Mouse (Mus musculus) midbrain, embryonic 14.5 days (tissue): ENCODE measurements around the gene Art5. TPM values are rescaled to one million over a fixed set of nuclear protein-coding genes. Genes with fewer than 3 reads are reported as not detected.
"Not testable (repeated sequence)": the region's sequence is repeated elsewhere in the genome, so short reads cannot be mapped to it uniquely, and the experiment has no call there.

ENCODE experiments used
- ATAC-seq: fragments of 200-750 bp; cut with Nextera tagmentation; 2 replicates; pipeline ENCODE4 v1.8.0; 2017; ENCODE audit warnings: moderate number of reproducible peaks, moderate library complexity; ENCODE audit not compliant: low FRiP score, low TSS enrichment
- DNase-seq: peaks from one replicate; pipeline ENCODE4 v3.0.0-alpha.2; 2015
- H3K27ac ChIP-seq: fragments of 300-500 bp; sonication (generic); replicated peaks from 2 replicates; pipeline ENCODE4 v1.5.1; 2014; ENCODE audit warnings: mild to moderate bottlenecking, low read depth, low read length, moderate library complexity
- H3K27me3 ChIP-seq: fragments of 300-500 bp; sonication (generic); 2 replicates; pipeline ENCODE4 v1.6.1; 2014; ENCODE audit warnings: low read length, control low read depth, mixed read lengths; ENCODE audit not compliant: control insufficient read depth, insufficient read depth
- H3K36me3 ChIP-seq: fragments of 300-500 bp; sonication (generic); 2 replicates; pipeline ENCODE4 v1.6.1; 2014; ENCODE audit warnings: low read length, control low read depth; ENCODE audit not compliant: control insufficient read depth, insufficient read depth
- H3K4me1 ChIP-seq: fragments of 300-500 bp; sonication (generic); 2 replicates; pipeline ENCODE4 v1.6.1; 2014; ENCODE audit warnings: mild to moderate bottlenecking, antibody characterized with exemption, low read length, control low read depth; ENCODE audit not compliant: control insufficient read depth, insufficient read depth
- H3K4me2 ChIP-seq: fragments of 300-500 bp; sonication (generic); 2 replicates; pipeline ENCODE4 v1.6.1; 2014; ENCODE audit warnings: mild to moderate bottlenecking, low read length, moderate library complexity
- H3K4me3 ChIP-seq: fragments of 300-500 bp; sonication (generic); replicated peaks from 2 replicates; pipeline ENCODE4 v1.5.1; 2014; ENCODE audit warnings: low read depth, low read length
- H3K9ac ChIP-seq: fragments of 300-500 bp; sonication (generic); replicated peaks from 2 replicates; pipeline ENCODE4 v1.6.1; 2014; ENCODE audit warnings: mild to moderate bottlenecking, low read length, moderate library complexity
- H3K9me3 ChIP-seq: fragments of 300-500 bp; sonication (generic); 2 replicates; pipeline ENCODE4 v1.6.1; 2016; ENCODE audit warnings: low read length, control low read depth, mixed read lengths; ENCODE audit not compliant: control insufficient read depth
- WGBS: fragments of 180-500 bp; shearing (Covaris S2); extraction: QIAGEN DNeasy Blood & Tissue Kit; methylation state at CpG from one replicate; pipeline ENCODE4 v1.1.7; 2014; 5-methylcytosine and 5-hydroxymethylcytosine counted together
- polyA plus RNA-seq: library from polyadenylated mRNA; unstranded; fragments of >200 nt; fragmentation: Nextera tagmentation; extraction: Ambion mirVana; gene quantifications from 2 replicates; pipeline ENCODE4 v1.2.1, GENCODE M21; 2014

Art5 gene
- polyA plus RNA-seq, 1 experiment from 2014 or later: 0.24 TPM

DNA sequence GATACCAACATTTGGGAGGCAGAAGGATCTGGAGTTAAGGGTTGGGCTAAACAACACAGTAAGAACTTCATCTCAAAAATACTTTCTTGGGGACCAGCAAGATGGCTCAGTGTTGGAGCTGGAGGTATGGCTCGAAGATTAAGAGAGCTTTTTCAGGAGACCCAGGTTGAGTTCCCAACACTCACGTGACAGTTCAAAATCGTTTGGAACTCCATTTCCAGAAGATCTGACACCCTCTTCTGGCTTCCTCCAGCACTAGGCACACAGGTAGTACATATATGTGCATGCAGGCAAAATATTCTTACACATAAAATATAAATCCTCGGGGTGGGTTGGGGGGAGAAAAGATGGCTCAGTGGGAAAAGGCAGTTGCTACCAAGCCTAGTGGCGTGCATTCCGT is 42.9 kb downstream of the Art5 start:
- peak overlapping the region; percentile 50; the same call in 1 of the 2 replicates for H3K9ac ChIP-seq
- peak overlapping the region; percentile 62 for H3K4me3 ChIP-seq
- H3K36me3 ChIP-seq: peaks cover 3% of the 10 kb centered on the region
- peak overlapping the region; percentile 75 for H3K4me2 ChIP-seq
- H3K9me3 ChIP-seq: no peaks in the 10 kb centered on the region
- no peak overlapping the region for H3K27ac ChIP-seq
- H3K27me3 ChIP-seq: no peaks in the 10 kb centered on the region
- H3K4me1 ChIP-seq: peaks cover 15% of the 10 kb centered on the region
- 82% methylated on average over 6 of the region's 6 CpGs for WGBS
- no peak for ATAC-seq
- no peak for DNase-seq

DNA sequence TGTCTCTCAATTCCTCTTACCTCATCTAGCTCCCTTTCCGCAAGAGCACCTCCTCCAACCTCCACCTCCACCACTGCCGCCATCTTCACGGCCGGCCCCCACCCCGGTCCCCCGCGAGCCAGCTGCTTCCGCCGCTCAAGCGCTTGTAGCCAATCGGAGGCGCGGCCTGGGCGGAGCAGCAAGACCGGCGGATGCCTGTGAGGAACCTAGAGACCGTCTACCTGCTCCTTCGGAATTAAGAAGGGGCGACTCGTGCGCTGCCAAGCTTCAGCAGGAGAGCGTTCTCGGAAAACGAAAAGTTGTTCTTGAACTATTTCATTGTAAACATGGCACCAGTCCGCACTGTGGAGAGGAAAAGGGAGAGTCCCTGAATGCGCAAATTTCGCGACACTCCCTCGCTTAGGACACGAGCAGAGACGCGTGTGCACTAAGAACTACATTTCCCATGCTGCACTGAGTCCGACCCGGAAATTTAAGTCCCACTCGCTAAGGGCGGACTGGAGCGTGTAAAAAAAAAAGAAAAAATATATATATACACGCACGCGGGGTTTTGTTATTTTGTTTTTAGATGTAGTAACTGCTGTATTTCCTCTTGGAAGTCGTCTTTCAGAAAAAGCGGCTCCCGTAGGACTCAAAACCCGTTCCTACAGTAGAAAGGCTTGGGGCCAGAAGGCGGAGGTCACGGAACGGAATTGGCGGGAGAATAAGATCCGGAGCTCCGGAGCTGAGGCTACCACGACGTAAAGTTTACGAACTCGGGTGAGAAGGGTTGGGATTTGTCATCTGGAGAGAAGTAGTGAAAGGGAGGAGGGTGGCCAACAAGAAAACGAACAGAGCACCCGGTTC is 44.0 kb downstream of the Art5 start, which contains the start of the genes Rnf121, Xndc1 and Xntrpc:
TSS of gene Rnf121 (minus strand) at position 424 of the 846 bp plus-strand sequence.
TSS of gene Xndc1 (plus strand) at position 466 of the 846 bp plus-strand sequence.
TSS of gene Xntrpc (plus strand) at position 668 of the 846 bp plus-strand sequence.
- H3K4me2 ChIP-seq: peak within 1 kb of the TSS; percentile 75
- peak; percentile 96 for DNase-seq
- no peaks in the 10 kb centered on the region for H3K27me3 ChIP-seq
- H3K4me1 ChIP-seq: peaks cover 15% of the 10 kb centered on the region
- H3K9me3 ChIP-seq: no peaks in the 10 kb centered on the region
- H3K36me3 ChIP-seq: 0 out of 2 replicates have a peak, but pooled peaks cover 2% of the 10 kb centered on the region
- peak; percentile 99 for ATAC-seq
- under 1% methylated on average over 56 of the region's 56 CpGs for WGBS
- H3K4me3 ChIP-seq: peak within 1 kb of the TSS; percentile 62
- H3K9ac ChIP-seq: peak within 1 kb of the TSS; percentile 73
- H3K27ac ChIP-seq: peak within 1 kb of the TSS; percentile 83

DNA sequence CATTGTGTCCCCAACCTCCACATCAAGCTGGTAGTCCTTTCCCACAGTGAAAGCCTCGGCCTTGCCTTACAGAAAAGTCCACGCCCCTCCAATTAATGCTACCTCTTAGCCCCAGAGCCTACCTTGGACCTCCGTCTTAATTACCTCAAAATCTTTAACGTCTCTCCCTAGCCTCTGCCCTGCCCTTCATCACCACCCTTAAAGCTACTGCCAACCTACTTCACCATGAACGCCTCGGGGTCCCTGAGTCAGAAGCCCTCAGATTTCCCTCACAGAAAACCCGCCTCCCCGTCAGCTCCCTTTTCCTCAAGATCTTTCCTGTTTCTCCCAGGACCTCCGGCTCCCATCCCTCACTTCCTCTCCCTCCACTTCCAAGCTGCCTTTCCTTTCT is 44.6 kb downstream of the Art5 start:
- WGBS: under 1% methylated on average over 9 of the region's 9 CpGs

DNA sequence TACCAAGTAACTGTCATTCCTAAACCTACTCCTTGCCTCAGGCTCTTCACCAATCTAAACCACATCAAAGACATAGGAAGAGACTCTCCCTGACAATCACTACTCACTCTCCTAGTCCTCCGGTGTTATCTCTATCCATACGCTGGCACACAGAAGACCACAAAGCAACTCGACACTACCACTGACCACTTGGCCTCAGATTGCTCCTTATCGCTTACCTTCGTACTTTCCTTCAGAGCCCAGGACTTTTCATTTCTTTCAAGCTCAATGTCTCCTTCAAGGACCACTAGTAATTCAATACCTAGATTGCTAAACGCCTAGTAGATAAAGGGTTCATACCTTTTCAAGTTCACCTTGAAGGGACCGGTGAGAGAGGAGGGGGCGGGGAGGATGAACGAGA is 45.4 kb downstream of the Art5 start:
- DNase-seq (no peak), ATAC-seq (no peak)
- H3K36me3 ChIP-seq: peaks cover 12% of the 10 kb centered on the region; the same call in 1 of the 2 replicates

More for the DNA sequence above, 44.6 kb downstream of the Art5 start:
- Histone ChIP-seq H3K4me1 (peaks cover 15% of the 10 kb centered on the region), H3K36me3 (0 out of 2 replicates have a peak, but pooled peaks cover 5% of the 10 kb centered on the region), H3K27me3 (no peaks in the 10 kb centered on the region), H3K9ac (peak overlapping the region; percentile 73), H3K4me3 (peak overlapping the region; percentile 62), H3K9me3 (no peaks in the 10 kb centered on the region), H3K4me2 (peak overlapping the region; percentile 75), H3K27ac (peak overlapping the region; percentile 83)
- DNase-seq (no peak), ATAC-seq (peak; percentile 31; the same call in 1 of the 2 replicates)

DNA sequence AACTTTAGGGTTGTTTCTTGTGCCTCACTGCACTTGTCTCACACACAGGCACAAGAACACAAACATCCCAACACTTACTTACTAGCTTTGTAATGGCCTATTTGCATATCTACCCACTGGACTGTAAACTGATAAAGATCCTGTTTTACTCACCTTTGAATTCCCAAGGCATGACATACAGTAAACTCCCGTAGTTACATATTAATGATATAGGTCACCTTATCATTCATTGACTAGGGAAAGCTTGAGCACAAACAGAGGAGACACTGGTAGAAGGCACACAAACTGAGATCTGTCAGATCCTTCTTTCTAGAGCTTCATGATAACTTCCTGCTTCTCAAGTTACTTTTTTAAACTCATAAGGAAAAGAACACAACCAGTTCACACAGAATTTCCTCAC is 47.1 kb downstream of the Art5 start:
- ATAC-seq (no peak), DNase-seq (no peak)
- Histone ChIP-seq H3K4me2 (no peak overlapping the region), H3K9me3 (no peaks in the 10 kb centered on the region), H3K36me3 (peaks cover 22% of the 10 kb centered on the region; the same call in 1 of the 2 replicates), H3K4me3 (no peak overlapping the region), H3K27me3 (no peaks in the 10 kb centered on the region), H3K27ac (no peak overlapping the region), H3K4me1 (peaks cover 15% of the 10 kb centered on the region), H3K9ac (no peak overlapping the region)
- 100% methylated on average over 1 of the region's 1 CpGs for whole genome bisulfite sequencing

More for the DNA sequence above, 45.4 kb downstream of the Art5 start:
- no peak overlapping the region for H3K9ac ChIP-seq
- H3K27ac ChIP-seq: no peak overlapping the region
- H3K4me2 ChIP-seq: peak overlapping the region; percentile 75
- H3K9me3 ChIP-seq: no peaks in the 10 kb centered on the region
- peaks cover 15% of the 10 kb centered on the region for H3K4me1 ChIP-seq
- 93% methylated on average over 9 of the region's 9 CpGs for WGBS
- H3K27me3 ChIP-seq: no peaks in the 10 kb centered on the region
- peak overlapping the region; percentile 62 for H3K4me3 ChIP-seq

DNA sequence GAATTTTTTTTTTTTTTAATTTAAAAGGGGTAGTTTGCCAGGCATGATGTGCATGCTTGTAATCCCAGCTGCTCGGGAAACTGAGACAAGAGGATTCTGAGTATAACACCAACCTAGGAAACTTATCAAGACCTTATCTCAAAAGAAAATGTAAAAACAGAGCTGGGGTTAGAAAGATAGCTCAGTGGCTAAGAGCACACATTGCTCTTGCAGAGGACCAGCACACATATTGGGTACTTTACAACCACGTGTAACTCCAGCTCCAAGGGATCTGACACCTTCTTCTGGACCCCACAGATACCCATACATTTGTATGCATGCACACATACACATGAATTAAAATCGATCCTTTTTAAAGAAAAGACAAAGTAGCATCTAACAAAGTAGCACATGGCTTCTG is 47.9 kb downstream of the Art5 start:
- WGBS: 96% methylated on average over 3 of the region's 3 CpGs
- Histone ChIP-seq H3K9ac (no peak overlapping the region), H3K9me3 (no peaks in the 10 kb centered on the region), H3K4me2 (no peak overlapping the region), H3K36me3 (peaks cover 28% of the 10 kb centered on the region; the same call in 1 of the 2 replicates), H3K4me1 (peaks cover 14% of the 10 kb centered on the region), H3K4me3 (no peak overlapping the region), H3K27me3 (no peaks in the 10 kb centered on the region), H3K27ac (no peak overlapping the region)
- DNase-seq (no peak), ATAC-seq (no peak)

DNA sequence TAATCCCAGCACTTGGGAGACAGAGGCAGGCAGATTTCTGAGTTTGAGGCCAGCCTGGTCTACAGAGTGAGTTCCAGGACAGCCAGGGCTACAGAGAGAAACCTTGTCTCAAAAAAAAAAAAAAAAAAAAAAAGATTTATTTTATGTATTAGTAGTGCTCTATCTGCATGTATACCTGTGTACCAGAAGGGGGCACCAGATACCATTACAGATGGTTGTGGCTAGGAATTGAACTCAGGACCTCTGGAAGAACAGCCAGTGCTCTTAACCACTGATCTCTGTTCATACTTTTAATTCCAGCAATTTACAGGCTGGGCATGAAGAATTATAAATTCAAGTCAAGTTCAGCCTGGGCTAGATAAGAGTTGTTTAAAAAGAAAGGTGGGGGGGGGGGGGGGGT is 60.8 kb downstream of the Art5 start:
- not testable (repeated sequence) for DNase-seq, H3K4me1 ChIP-seq, H3K27me3 ChIP-seq, H3K27ac ChIP-seq, ATAC-seq, H3K4me2 ChIP-seq, H3K9ac ChIP-seq, H3K9me3 ChIP-seq, H3K4me3 ChIP-seq
- peaks cover 12% of the 10 kb centered on the region; the same call in 1 of the 2 replicates for H3K36me3 ChIP-seq
